Mouse (Mus musculus) cortical plate, adult 2 months (tissue): Measurements from ENCODE around the gene Galnt6.

Experiments used
- CTCF ChIP-seq: fragments of 200-500 bp; IDR thresholded peaks from 2 replicates; pipeline ENCODE4 v1.5.1; 2011; ENCODE audit warnings: mild to moderate bottlenecking, control low read depth, low read length; ENCODE audit not compliant: insufficient read depth; ENCODE audit errors: extremely low read depth
- POLR2A ChIP-seq: fragments of 200-500 bp; IDR thresholded peaks from 2 replicates; pipeline ENCODE4 v1.6.1; 2011; ENCODE audit warnings: mild to moderate bottlenecking, low read length, control low read depth; ENCODE audit not compliant: insufficient read depth; ENCODE audit errors: extremely low read depth

DNA sequence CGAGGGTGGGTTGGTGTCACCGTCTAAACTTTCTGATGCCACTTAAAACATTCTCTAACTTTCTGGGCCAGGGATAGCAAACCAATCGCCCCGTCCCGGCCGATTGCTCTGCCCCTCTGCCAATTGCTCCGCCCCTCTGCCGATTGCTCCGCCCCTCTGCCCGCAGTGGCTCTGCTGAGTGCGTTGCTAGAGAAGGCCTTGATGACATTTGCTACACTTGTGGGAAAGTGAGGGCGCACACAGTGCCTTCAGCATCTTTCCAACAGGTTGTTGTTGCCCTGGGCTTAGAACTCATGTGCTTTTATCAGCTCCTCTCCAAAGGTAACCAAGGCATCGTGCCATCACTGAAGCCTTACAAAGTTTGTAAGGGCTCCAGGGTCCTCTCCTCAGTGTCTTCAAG, 43.9 kb downstream of the Galnt6 start:
- TF ChIP-seq CTCF (no peak), POLR2A (no peak)
